Mouse (Mus musculus): ENCODE results near the gene Notch2. TPM values are rescaled to one million over a fixed set of nuclear protein-coding genes. Genes with fewer than 3 reads are reported as not detected.
A peak's percentile ranks its signal among the peaks of the same experiment; 100 is the strongest.

Notch2 gene
- total and polyA plus RNA-seq, 2 experiments from 2014 or later: 8.1 to 28.4 TPM

- Histone ChIP-seq H3K27me3 (ENCODE audit: insufficient read depth, low read length) (no peaks in the 10 kb centered on the region), H3K4me3 (ENCODE audit: low read depth, low read length) (no peak overlapping the region), H3K27ac (ENCODE audit: low read depth, low read length) (no peak overlapping the region), H3K4me1 (ENCODE audit: insufficient read depth) (peaks cover 9% of the 10 kb centered on the region; the same call in 1 of the 2 replicates), H3K36me3 (ENCODE audit: insufficient read depth) (no peaks in the 10 kb centered on the region), H3K9me3 (ENCODE audit: low read length) (no peaks in the 10 kb centered on the region), H3K9ac (no peak overlapping the region), H3K4me2 (ENCODE audit: low read depth) (no peak overlapping the region)
- ATAC-seq (no peak), DNase-seq (no peak)
- no peak for TF ChIP-seq CTCF (IDR thresholded peaks at IDR 0.05; ENCODE audit: low read depth)
- WGBS: 73% methylated on average over 4 of the region's 4 CpGs
Measured at GRCm38 (mm10) chr3:98028072-98028471, 14.7 kb downstream of the Notch2 start.

GRCm38 (mm10) chr3:98028936-98029335 is 15.6 kb downstream of the Notch2 start:
- Histone ChIP-seq H3K27me3 (ENCODE audit: insufficient read depth, low read length) (no peaks in the 10 kb centered on the region), H3K27ac (ENCODE audit: low read depth, low read length) (no peak overlapping the region), H3K9me3 (ENCODE audit: low read length) (no peaks in the 10 kb centered on the region), H3K36me3 (ENCODE audit: insufficient read depth) (no peaks in the 10 kb centered on the region), H3K9ac (no peak overlapping the region), H3K4me2 (ENCODE audit: low read depth) (no peak overlapping the region), H3K4me1 (ENCODE audit: insufficient read depth) (peaks cover 9% of the 10 kb centered on the region; the same call in 1 of the 2 replicates), H3K4me3 (ENCODE audit: low read depth, low read length) (no peak overlapping the region)
- DNase-seq (no peak), ATAC-seq (no peak)
- 53% methylated on average over 10 of the region's 10 CpGs for WGBS
- TF ChIP-seq CTCF (IDR thresholded peaks at IDR 0.05; ENCODE audit: low read depth): no peak

- Histone ChIP-seq H3K4me2 (ENCODE audit: low read depth) (no peak overlapping the region), H3K27ac (ENCODE audit: low read depth, low read length) (no peak overlapping the region), H3K9ac (no peak overlapping the region), H3K4me3 (ENCODE audit: low read depth, low read length) (no peak overlapping the region), H3K9me3 (ENCODE audit: low read length) (no peaks in the 10 kb centered on the region), H3K27me3 (ENCODE audit: insufficient read depth, low read length) (no peaks in the 10 kb centered on the region), H3K4me1 (ENCODE audit: insufficient read depth) (peaks cover 12% of the 10 kb centered on the region), H3K36me3 (ENCODE audit: insufficient read depth) (no peaks in the 10 kb centered on the region)
- 86% methylated on average over 7 of the region's 7 CpGs for WGBS
- TF ChIP-seq CTCF (IDR thresholded peaks at IDR 0.05; ENCODE audit: low read depth): no peak
- DNase-seq (no peak), ATAC-seq (no peak)
Measured at GRCm38 (mm10) chr3:98031104-98031503, 17.8 kb downstream of the Notch2 start.

- no peaks in the 10 kb centered on the region for H3K9me3 ChIP-seq (ENCODE audit: low read length)
- no peaks in the 10 kb centered on the region for H3K36me3 ChIP-seq (ENCODE audit: insufficient read depth)
Measured at GRCm38 (mm10) chr3:98032191-98032590, 18.9 kb downstream of the Notch2 start.

GRCm38 (mm10) chr3:98032944-98033343 is 19.6 kb downstream of the Notch2 start:
- ATAC-seq (no peak), DNase-seq (no peak)
- Histone ChIP-seq H3K36me3 (ENCODE audit: insufficient read depth) (no peaks in the 10 kb centered on the region), H3K4me2 (ENCODE audit: low read depth) (no peak overlapping the region), H3K27me3 (ENCODE audit: insufficient read depth, low read length) (no peaks in the 10 kb centered on the region), H3K9ac (no peak overlapping the region), H3K4me3 (ENCODE audit: low read depth, low read length) (no peak overlapping the region), H3K4me1 (ENCODE audit: insufficient read depth) (peaks cover 16% of the 10 kb centered on the region), H3K9me3 (ENCODE audit: low read length) (no peaks in the 10 kb centered on the region), H3K27ac (ENCODE audit: low read depth, low read length) (no peak overlapping the region)
- no peak for TF ChIP-seq CTCF (IDR thresholded peaks at IDR 0.05; ENCODE audit: low read depth)
- 38% methylated on average over 5 of the region's 5 CpGs for WGBS

More at GRCm38 (mm10) chr3:98032191-98032590, 18.9 kb downstream of the Notch2 start:
- H3K4me3 ChIP-seq (ENCODE audit: low read depth, low read length): no peak overlapping the region
- WGBS: 60% methylated on average over 3 of the region's 3 CpGs
- H3K4me2 ChIP-seq (ENCODE audit: low read depth): no peak overlapping the region
- no peaks in the 10 kb centered on the region for H3K27me3 ChIP-seq (ENCODE audit: insufficient read depth, low read length)
- DNase-seq (no peak), ATAC-seq (no peak)
- TF ChIP-seq CTCF (IDR thresholded peaks at IDR 0.05; ENCODE audit: low read depth): no peak
- H3K9ac ChIP-seq: no peak overlapping the region
- H3K4me1 ChIP-seq (ENCODE audit: insufficient read depth): peaks cover 12% of the 10 kb centered on the region
- no peak overlapping the region for H3K27ac ChIP-seq (ENCODE audit: low read depth, low read length)

- Histone ChIP-seq H3K9ac (0 out of 2 replicates have a peak overlapping the region, but pooled peaks have one; percentile 4), H3K4me1 (ENCODE audit: insufficient read depth) (peaks cover 21% of the 10 kb centered on the region), H3K4me2 (ENCODE audit: low read depth) (peak overlapping the region; percentile 18; the same call in 1 of the 2 replicates), H3K27me3 (ENCODE audit: insufficient read depth, low read length) (no peaks in the 10 kb centered on the region), H3K36me3 (ENCODE audit: insufficient read depth) (no peaks in the 10 kb centered on the region), H3K27ac (ENCODE audit: low read depth, low read length) (no peak overlapping the region), H3K9me3 (ENCODE audit: low read length) (no peaks in the 10 kb centered on the region), H3K4me3 (ENCODE audit: low read depth, low read length) (no peak overlapping the region)
- WGBS: 21% methylated on average over 15 of the region's 15 CpGs
- TF ChIP-seq CTCF (IDR thresholded peaks at IDR 0.05; ENCODE audit: low read depth): no peak
- DNase-seq (peak; percentile 38), ATAC-seq (peak; percentile 54)
Measured at GRCm38 (mm10) chr3:98034622-98035593, 21.6 kb downstream of the Notch2 start.

GRCm38 (mm10) chr3:98036161-98036560 is 22.8 kb downstream of the Notch2 start:
- Histone ChIP-seq H3K4me2 (ENCODE audit: low read depth) (no peak overlapping the region), H3K9me3 (ENCODE audit: low read length) (no peaks in the 10 kb centered on the region), H3K27me3 (ENCODE audit: insufficient read depth, low read length) (no peaks in the 10 kb centered on the region), H3K4me1 (ENCODE audit: insufficient read depth) (peaks cover 21% of the 10 kb centered on the region), H3K9ac (no peak overlapping the region), H3K4me3 (ENCODE audit: low read depth, low read length) (no peak overlapping the region), H3K27ac (ENCODE audit: low read depth, low read length) (no peak overlapping the region), H3K36me3 (ENCODE audit: insufficient read depth) (no peaks in the 10 kb centered on the region)
- ATAC-seq (no peak), DNase-seq (no peak)
- 58% methylated on average over 6 of the region's 6 CpGs for WGBS
- no peak for TF ChIP-seq CTCF (IDR thresholded peaks at IDR 0.05; ENCODE audit: low read depth)
